Mouse (Mus musculus): ENCODE results near the gene Phldb2. TPM values are rescaled to one million over a fixed set of nuclear protein-coding genes. Genes with fewer than 3 reads are reported as not detected.
A peak's percentile ranks its signal among the peaks of the same experiment; 100 is the strongest.

Phldb2 gene
- polyA plus RNA-seq, 1 experiment from 2014 or later, result 7.2 TPM

DNA sequence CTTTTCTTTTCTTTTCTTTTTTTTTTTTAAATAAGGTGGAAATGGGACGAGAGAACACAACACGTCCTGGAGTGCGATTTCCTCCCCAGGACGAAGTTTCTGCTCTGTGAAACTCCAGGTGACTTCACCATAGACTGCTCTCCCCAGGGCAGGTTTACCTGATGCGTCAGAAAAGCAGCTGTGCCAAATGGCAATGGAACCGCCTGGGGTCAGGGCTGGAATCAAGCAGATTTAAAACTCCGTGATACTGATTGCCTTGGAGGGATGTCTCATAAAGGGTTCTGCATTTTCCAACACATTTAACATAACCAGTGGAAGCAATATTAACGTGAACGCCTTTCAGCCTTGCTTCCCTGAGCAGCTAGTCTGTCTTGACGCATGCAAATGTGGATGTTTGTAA is 108.5 kb downstream of the Phldb2 start:
- H3K9ac ChIP-seq, result no peak overlapping the region
- H3K4me1 ChIP-seq (replicated peaks), result peaks cover 31% of the 10 kb centered on the region
- H3K4me2 ChIP-seq, result peak overlapping the region; percentile 100
- no peaks in the 10 kb centered on the region for H3K36me3 ChIP-seq
- H3K9me3 ChIP-seq, result no peaks in the 10 kb centered on the region
- 10% methylated on average over 10 of the region's 10 CpGs for WGBS
- no peak overlapping the region for H3K27ac ChIP-seq (replicated peaks)
- ATAC-seq (ENCODE audit: low FRiP score, low read depth), result no peak
- H3K27me3 ChIP-seq, result peaks cover 6% of the 10 kb centered on the region; the same call in 1 of the 2 replicates
- peak overlapping the region; percentile 87 for H3K4me3 ChIP-seq

DNA sequence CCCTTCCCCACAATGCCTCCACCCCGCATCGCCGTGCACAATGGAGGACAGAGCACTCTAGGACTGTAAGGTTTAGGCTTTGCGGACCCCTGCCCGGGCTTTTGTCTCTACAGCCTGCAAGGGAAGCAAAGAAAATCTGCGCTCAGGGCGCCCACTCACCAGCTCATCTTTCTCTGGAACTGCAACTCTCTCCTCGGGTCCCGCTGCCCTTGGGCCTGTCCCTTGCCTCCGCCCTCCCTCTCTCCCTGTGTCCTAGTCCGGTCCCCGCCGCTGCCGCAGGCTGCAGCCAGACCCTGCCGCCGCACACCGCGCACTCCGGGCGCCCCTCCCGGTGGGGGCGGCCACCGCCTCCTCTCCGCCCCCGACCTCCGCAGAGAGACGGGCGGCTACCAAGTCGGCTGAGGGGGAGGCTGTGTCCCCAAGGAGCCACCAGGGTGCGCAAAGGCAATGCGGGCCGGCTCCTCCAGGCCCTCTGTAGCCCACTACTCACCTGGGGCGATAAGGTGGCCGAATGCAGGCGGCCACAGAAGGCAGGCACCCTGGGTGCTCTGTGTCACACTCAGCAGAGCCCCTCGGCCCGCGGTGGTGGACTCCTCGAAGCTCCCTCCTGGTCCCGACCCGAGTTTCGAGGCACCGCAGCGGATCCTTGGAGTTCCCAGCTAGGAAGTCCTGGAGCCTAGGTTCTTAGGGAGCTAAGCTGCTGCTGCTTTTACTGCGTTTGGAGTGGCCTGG is 109.2 kb downstream of the Phldb2 start:
- Histone ChIP-seq H3K36me3 (no peaks in the 10 kb centered on the region), H3K4me3 (peak overlapping the region; percentile 87), H3K9ac (peak overlapping the region; percentile 66), H3K9me3 (no peaks in the 10 kb centered on the region), H3K4me1 (replicated peaks) (peaks cover 31% of the 10 kb centered on the region), H3K27ac (replicated peaks) (peak overlapping the region; percentile 73), H3K27me3 (peaks cover 6% of the 10 kb centered on the region; the same call in 1 of the 2 replicates), H3K4me2 (peak overlapping the region; percentile 100)
- WGBS, result under 1% methylated on average over 45 of the region's 45 CpGs
- peak; percentile 94 for ATAC-seq (ENCODE audit: low FRiP score, low read depth)

DNA sequence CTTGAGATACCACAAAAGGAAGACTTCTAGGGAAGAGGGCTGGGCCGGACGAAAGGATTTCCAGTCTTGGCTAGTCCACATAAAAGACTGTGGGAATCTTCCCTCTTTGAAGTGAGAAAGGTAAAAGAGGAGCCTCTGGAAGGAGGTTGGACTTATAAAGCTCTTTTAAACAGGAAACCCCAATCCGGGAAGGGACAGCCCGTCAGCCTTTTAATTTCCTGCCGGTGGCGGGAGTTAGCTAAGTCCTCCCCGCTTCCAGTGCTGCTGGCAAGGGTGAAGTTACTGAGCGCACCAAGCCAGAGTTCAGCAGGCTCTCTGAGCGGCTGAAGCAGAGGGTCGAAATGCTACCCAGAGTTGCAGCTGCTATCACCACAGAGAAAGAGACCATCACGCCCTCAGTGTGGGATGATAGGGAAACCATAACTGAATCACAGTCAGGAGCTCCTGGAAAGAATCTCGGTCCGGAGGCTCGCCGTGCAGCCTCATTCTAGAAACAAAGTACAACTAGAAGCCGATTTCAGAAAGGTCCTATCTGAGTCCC is 110.0 kb downstream of the Phldb2 start:
- H3K36me3 ChIP-seq, result no peaks in the 10 kb centered on the region
- under 1% methylated on average over 16 of the region's 16 CpGs for WGBS
- peaks cover 6% of the 10 kb centered on the region; the same call in 1 of the 2 replicates for H3K27me3 ChIP-seq
- no peaks in the 10 kb centered on the region for H3K9me3 ChIP-seq
- H3K4me1 ChIP-seq (replicated peaks), result peaks cover 31% of the 10 kb centered on the region
- H3K4me2 ChIP-seq, result peak overlapping the region; percentile 100
- H3K4me3 ChIP-seq, result peak overlapping the region; percentile 87
- peak overlapping the region; percentile 73 for H3K27ac ChIP-seq (replicated peaks)
- peak; percentile 10; the same call in 1 of the 2 replicates for ATAC-seq (ENCODE audit: low FRiP score, low read depth)
- H3K9ac ChIP-seq, result peak overlapping the region; percentile 66

DNA sequence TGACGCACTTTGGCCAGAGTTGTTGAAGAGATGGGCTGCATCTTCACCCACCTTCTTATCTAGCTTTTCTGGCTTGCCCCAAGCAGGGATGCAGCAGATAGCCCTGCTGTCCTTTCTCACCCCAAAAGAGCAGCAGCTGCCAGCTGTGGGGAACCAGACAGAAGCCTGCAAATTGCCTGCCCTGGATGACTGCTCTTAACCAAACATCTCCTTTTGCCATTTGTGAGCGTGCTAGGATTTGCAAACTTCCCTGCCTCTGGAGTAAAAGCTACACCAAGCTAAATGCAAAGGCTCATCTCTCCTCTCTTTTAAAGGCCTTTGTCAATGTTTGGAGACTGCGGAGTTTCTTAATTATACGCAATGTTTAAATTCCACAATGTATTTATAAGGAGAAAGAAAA is 111.0 kb downstream of the Phldb2 start:
- peak overlapping the region; percentile 87; the same call in 1 of the 2 replicates for H3K4me3 ChIP-seq
- peak overlapping the region; percentile 100 for H3K4me2 ChIP-seq
- no peaks in the 10 kb centered on the region for H3K9me3 ChIP-seq
- H3K36me3 ChIP-seq, result no peaks in the 10 kb centered on the region
- H3K9ac ChIP-seq, result no peak overlapping the region
- 69% methylated on average over 4 of the region's 4 CpGs for WGBS
- no peak overlapping the region for H3K27ac ChIP-seq (replicated peaks)
- peaks cover 31% of the 10 kb centered on the region for H3K4me1 ChIP-seq (replicated peaks)
- ATAC-seq (ENCODE audit: low FRiP score, low read depth), result no peak
- peaks cover 6% of the 10 kb centered on the region; the same call in 1 of the 2 replicates for H3K27me3 ChIP-seq

DNA sequence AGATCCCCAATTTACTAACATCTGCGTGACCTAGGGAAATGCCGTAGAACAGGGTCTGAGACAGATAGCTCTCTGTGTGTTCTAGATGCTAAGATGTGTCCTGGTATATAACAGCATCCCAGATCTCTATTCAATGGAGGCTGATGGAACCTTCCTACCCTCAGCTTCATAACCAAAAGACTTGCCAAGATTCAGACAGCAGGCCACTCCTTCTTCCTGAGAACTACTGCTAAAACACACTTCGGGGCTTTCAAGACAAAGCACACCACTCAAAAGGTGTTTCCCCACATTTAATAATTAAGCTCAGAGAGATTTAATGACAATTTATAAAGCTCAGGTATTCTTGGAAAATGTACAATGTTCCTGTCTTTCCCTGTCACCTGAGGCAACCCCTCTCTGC is 111.6 kb downstream of the Phldb2 start:
- no peak for ATAC-seq (ENCODE audit: low FRiP score, low read depth)
- peak overlapping the region; percentile 100; the same call in 1 of the 2 replicates for H3K4me2 ChIP-seq
- H3K4me1 ChIP-seq (replicated peaks), result peaks cover 31% of the 10 kb centered on the region
- peaks cover 3% of the 10 kb centered on the region; the same call in 1 of the 2 replicates for H3K27me3 ChIP-seq
- H3K9me3 ChIP-seq, result no peaks in the 10 kb centered on the region
- 87% methylated on average over 3 of the region's 3 CpGs for WGBS
- H3K4me3 ChIP-seq, result no peak overlapping the region
- H3K36me3 ChIP-seq, result no peaks in the 10 kb centered on the region
- H3K9ac ChIP-seq, result no peak overlapping the region
- H3K27ac ChIP-seq (replicated peaks), result no peak overlapping the region

DNA sequence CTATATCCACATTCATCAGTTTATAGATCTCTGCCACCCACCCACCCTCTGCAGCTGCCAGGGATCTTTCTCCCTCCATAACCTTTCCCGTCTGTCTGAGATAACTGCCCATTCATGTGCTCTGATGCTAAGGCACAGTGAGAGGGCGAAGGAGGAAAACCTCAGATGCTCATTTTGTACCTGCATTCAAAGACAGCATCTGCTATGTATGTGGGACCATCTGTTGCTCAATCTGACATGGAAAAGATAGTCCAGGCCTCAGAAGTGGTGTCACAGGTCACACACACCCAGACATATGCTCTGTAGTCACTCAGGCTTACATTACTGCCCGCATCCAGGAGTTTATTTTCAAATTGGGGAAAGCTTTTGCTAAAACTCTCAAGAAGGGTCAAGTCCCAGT is 112.4 kb downstream of the Phldb2 start:
- H3K36me3 ChIP-seq, result no peaks in the 10 kb centered on the region
- no peak overlapping the region for H3K27ac ChIP-seq (replicated peaks)
- no peaks in the 10 kb centered on the region for H3K9me3 ChIP-seq
- peaks cover 31% of the 10 kb centered on the region for H3K4me1 ChIP-seq (replicated peaks)
- H3K4me2 ChIP-seq, result no peak overlapping the region
- no peak for ATAC-seq (ENCODE audit: low FRiP score, low read depth)
- no peaks in the 10 kb centered on the region for H3K27me3 ChIP-seq
- no peak overlapping the region for H3K4me3 ChIP-seq
- no peak overlapping the region for H3K9ac ChIP-seq
- WGBS, result 71% methylated on average over 3 of the region's 3 CpGs

DNA sequence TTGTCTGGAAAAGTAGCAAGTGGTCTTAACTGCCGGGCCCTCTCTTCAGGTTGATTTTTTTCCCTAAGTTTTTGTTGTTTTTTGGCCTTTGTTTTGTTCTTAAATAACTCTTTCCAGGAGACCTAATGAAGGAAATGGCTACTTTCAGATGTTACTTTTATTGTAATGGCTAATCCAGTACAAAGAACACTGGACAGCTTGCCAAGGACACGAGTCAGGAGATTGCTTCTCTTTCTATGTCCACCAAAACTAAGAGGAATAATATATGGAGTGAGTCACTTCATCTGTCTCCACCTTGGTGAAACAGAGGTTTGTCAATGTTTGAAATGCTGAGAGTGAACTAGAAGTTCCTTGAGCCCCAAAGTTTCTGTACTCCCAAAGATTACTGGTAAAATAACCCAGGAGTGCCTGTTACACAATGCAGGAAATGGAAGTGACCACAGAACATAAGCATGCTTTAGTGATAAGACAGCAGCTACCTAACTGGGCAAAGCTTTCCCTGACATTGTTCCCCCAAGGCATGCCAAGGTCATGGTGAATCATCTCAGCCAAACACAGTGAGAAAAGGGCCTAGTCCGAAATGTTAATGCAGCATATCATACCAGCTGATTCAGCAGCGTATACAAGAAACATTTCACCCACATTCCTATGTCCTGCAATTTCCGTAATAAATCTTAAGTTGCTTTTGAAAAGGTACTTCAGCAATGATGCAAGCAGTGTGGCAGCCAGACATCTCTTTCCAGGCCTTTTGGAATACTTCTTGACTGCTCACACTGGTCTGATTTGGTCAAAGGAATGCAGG is 115.7 kb downstream of the Phldb2 start:
- 81% methylated on average over 5 of the region's 5 CpGs for WGBS
- no peak for ATAC-seq (ENCODE audit: low FRiP score, low read depth)
- no peaks in the 10 kb centered on the region for H3K36me3 ChIP-seq

DNA sequence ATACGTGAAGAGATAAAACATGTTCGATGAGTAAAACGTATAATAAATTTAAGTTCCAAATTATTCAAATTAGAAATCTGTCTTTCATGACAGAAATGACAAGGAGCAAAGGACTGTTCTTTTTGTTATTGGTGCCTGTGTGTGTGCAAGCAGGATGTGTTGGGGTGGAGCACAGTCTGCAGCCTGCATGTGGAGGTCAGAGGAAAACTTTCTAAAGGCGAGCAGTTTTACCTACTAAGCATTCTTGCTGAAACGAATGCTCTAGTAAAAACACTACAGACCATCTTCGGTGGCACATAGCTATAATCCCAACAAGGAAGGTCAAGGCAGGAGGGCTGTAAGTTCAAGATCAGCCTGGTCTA is 120.7 kb downstream of the Phldb2 start:
- no peaks in the 10 kb centered on the region for H3K27me3 ChIP-seq
- WGBS, result 81% methylated on average over 6 of the region's 6 CpGs
- H3K9me3 ChIP-seq, result no peaks in the 10 kb centered on the region
- H3K4me3 ChIP-seq, result no peak overlapping the region
- no peak for ATAC-seq (ENCODE audit: low FRiP score, low read depth)
- no peaks in the 10 kb centered on the region for H3K4me1 ChIP-seq (replicated peaks)
- H3K27ac ChIP-seq (replicated peaks), result no peak overlapping the region
- no peak overlapping the region for H3K9ac ChIP-seq
- H3K36me3 ChIP-seq, result no peaks in the 10 kb centered on the region
- H3K4me2 ChIP-seq, result no peak overlapping the region

More for the DNA sequence above, 115.7 kb downstream of the Phldb2 start:
- no peak overlapping the region for H3K9ac ChIP-seq
- H3K4me3 ChIP-seq, result no peak overlapping the region
- H3K27ac ChIP-seq (replicated peaks), result no peak overlapping the region
- H3K9me3 ChIP-seq, result no peaks in the 10 kb centered on the region
- no peaks in the 10 kb centered on the region for H3K27me3 ChIP-seq
- H3K4me1 ChIP-seq (replicated peaks), result peaks cover 14% of the 10 kb centered on the region
- no peak overlapping the region for H3K4me2 ChIP-seq

DNA sequence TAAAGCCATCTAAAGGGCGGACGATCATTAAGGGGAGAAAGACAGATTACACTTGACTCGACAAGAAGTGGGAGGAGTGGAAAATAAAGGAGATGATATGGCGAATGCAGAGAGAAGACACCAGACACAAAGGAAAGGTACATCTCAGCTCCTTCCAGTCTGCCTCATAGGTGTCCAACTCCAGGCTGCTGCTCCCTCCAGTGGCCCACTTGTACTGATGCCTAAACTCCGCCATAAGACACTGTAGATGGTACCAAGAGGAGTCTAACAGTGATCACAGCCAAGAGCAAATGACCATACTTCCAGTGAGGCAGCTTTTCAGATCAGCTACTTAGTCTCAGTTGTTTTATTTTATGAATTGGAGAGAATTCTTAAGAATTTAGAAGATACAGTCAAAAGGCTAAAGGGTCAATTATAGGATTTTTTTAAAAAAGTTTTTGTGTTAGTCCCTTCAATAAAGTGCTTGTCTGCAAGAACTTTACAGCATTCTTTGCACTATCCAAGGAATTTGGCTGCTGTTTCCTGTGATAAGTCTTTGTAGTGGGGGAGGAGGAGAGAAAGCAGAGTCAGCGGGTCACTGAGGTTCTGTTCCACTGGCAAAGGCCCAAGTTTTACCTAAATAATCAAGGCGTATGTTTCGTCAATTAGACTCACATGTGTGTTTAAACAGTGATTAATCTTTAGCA is 121.2 kb downstream of the Phldb2 start:
- no peak overlapping the region for H3K4me3 ChIP-seq
- no peaks in the 10 kb centered on the region for H3K9me3 ChIP-seq
- no peak for ATAC-seq (ENCODE audit: low FRiP score, low read depth)
- H3K4me2 ChIP-seq, result no peak overlapping the region
- no peaks in the 10 kb centered on the region for H3K4me1 ChIP-seq (replicated peaks)
- WGBS, result 79% methylated on average over 8 of the region's 8 CpGs
- H3K27ac ChIP-seq (replicated peaks), result no peak overlapping the region
- no peaks in the 10 kb centered on the region for H3K27me3 ChIP-seq
- H3K9ac ChIP-seq, result no peak overlapping the region
- no peaks in the 10 kb centered on the region for H3K36me3 ChIP-seq

DNA sequence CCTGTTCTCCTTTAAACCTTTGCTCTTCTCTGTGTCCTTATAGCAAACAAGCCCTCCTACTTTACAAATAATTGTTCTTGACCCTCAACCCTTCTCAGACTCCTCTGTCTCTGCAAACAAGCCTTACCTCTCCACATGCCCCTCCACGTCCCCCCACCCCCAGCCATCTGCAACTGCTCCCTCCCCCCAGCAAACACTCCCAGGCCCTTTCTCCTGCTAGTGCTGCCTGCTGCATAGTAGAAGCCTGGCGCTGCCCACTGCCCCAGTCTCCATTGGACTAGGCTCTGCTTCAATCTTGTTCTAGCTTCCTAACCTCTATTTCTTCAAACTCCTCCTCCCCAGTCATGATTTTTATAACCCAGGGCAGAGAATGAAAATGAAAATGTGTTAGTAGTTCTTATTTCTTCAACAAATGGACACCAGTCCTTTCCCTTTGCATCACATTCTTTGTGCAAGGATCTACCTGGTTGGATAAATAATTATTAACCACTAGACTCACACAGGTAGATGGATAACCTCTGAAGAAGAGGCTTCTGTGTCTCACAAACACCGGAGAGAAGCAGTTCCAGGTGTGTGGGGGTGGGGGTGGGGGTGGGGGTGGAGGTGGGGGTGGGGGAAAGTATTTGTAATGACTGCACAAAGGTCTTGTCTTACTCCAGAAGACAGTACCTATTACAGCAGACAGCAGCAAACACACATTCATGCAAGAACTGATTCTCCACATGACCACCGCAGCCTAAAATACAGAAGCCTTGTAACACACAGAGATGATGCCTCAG is 122.1 kb downstream of the Phldb2 start:
- H3K36me3 ChIP-seq, result no peaks in the 10 kb centered on the region
- H3K4me1 ChIP-seq (replicated peaks), result no peaks in the 10 kb centered on the region
- ATAC-seq (ENCODE audit: low FRiP score, low read depth), result no peak
- H3K9ac ChIP-seq, result no peak overlapping the region
- no peak overlapping the region for H3K4me3 ChIP-seq
- WGBS, result 58% methylated on average over 4 of the region's 4 CpGs
- no peak overlapping the region for H3K27ac ChIP-seq (replicated peaks)
- H3K9me3 ChIP-seq, result no peaks in the 10 kb centered on the region
- H3K4me2 ChIP-seq, result no peak overlapping the region
- no peaks in the 10 kb centered on the region for H3K27me3 ChIP-seq
